Mouse (Mus musculus) cerebellum, adult 2 months (tissue): ENCODE measurements around the gene Prss32.

Source experiments
- CTCF ChIP-seq: fragments of 200-500 bp; IDR thresholded peaks from 2 replicates; pipeline ENCODE4 v1.5.1; 2011; ENCODE audit warnings: low read depth, mild to moderate bottlenecking, control low read depth, low read length, moderate library complexity, borderline replicate concordance; ENCODE audit not compliant: insufficient read depth
- POLR2A ChIP-seq: fragments of 200-500 bp; IDR thresholded peaks from 2 replicates; pipeline ENCODE4 v1.6.1; 2011; ENCODE audit warnings: low read length, control low read depth, borderline replicate concordance; ENCODE audit not compliant: insufficient read depth

- TF ChIP-seq CTCF (no peak), POLR2A (no peak)
These were observed 24.1 kb downstream of the Prss32 start, which contains the start of gene Prss21 for GRCm38 (mm10) chr17:23867756-23868155.
